Mouse (Mus musculus): ENCODE data around the gene Dnah8.

GRCm38 (mm10) chr17:30860606-30861005, 236.5 kb downstream of the Dnah8 start:
- TF ChIP-seq FLI1 (IDR thresholded peaks at IDR 0.05; ENCODE audit: low read length) (no peak), GATA1 (IDR thresholded peaks at IDR 0.05; ENCODE audit: borderline replicate concordance, low read length) (no peak)

Measured in megakaryocyte, embryonic 14.5 days (primary cell).